Mouse (Mus musculus) bone marrow, adult 2 months (tissue): ENCODE measurements around the gene Rab8a.

ENCODE experiments used
- CTCF ChIP-seq: fragments of 200-500 bp; IDR thresholded peaks from 2 replicates; pipeline ENCODE4 v1.5.1; 2011; ENCODE audit warnings: low read length, control low read depth; ENCODE audit not compliant: control insufficient read depth, insufficient read depth
- POLR2A ChIP-seq: fragments of 200-500 bp; IDR thresholded peaks from 2 replicates; pipeline ENCODE4 v1.6.1; 2011; ENCODE audit warnings: low read depth, mild to moderate bottlenecking, control low read depth, low read length, borderline replicate concordance; ENCODE audit not compliant: control insufficient read depth

- TF ChIP-seq CTCF (no peak), POLR2A (no peak)
Measured at GRCm38 (mm10) chr8:72213536-72213935, 52.5 kb downstream of the Rab8a start, which contains the start of gene Gm11034.
